Mouse (Mus musculus) intestine, embryonic 14.5 days (tissue): ENCODE data around the gene Acta1. TPM values are rescaled to one million over a fixed set of nuclear protein-coding genes. Genes with fewer than 3 reads are reported as not detected.

Source experiments
- ATAC-seq: fragments of 200-750 bp; cut with Nextera tagmentation; replicated peaks from 2 replicates; pipeline ENCODE4 v1.8.0; 2017; ENCODE audit warnings: low read depth, moderate number of reproducible peaks, moderate TSS enrichment, moderate library complexity; ENCODE audit not compliant: low FRiP score, low TSS enrichment
- DNase-seq: peaks from one replicate; pipeline ENCODE4 v3.0.0-alpha.2; 2018; ENCODE audit warnings: low spot score
- H3K27ac ChIP-seq: fragments of 300-500 bp; sonication (generic); 2 replicates; pipeline ENCODE4 v1.5.1; 2014; ENCODE audit warnings: low read depth, mild to moderate bottlenecking, control low read depth
- H3K27me3 ChIP-seq: fragments of 300-500 bp; sonication (generic); replicated peaks from 2 replicates; pipeline ENCODE4 v1.6.1; 2014; ENCODE audit warnings: low read length, control low read depth; ENCODE audit not compliant: control insufficient read depth, insufficient read depth
- H3K36me3 ChIP-seq: fragments of 300-500 bp; sonication (generic); 2 replicates; pipeline ENCODE4 v1.6.1; 2014; ENCODE audit warnings: low read length, control low read depth; ENCODE audit not compliant: control insufficient read depth, insufficient read depth
- H3K4me1 ChIP-seq: fragments of 300-500 bp; sonication (generic); replicated peaks from 2 replicates; pipeline ENCODE4 v1.6.1; 2014; ENCODE audit warnings: low read length, control low read depth, mixed read lengths; ENCODE audit not compliant: control insufficient read depth, insufficient read depth
- H3K4me2 ChIP-seq: fragments of 300-500 bp; sonication (generic); 2 replicates; pipeline ENCODE4 v1.6.1; 2014; ENCODE audit warnings: low read length
- H3K4me3 ChIP-seq: fragments of 300-500 bp; sonication (generic); 2 replicates; pipeline ENCODE4 v1.5.1; 2014; ENCODE audit warnings: low read depth, low read length, control low read depth, mixed read lengths
- H3K9ac ChIP-seq: fragments of 300-500 bp; sonication (generic); 2 replicates; pipeline ENCODE4 v1.6.1; 2014; ENCODE audit warnings: mild to moderate bottlenecking, low read length
- H3K9me3 ChIP-seq: fragments of 300-500 bp; sonication (generic); 2 replicates; pipeline ENCODE4 v1.6.1; 2016; ENCODE audit warnings: low read length, control low read depth; ENCODE audit not compliant: control insufficient read depth
- WGBS: fragments of 180-500 bp; shearing (Covaris S2); extraction: QIAGEN DNeasy Blood & Tissue Kit; methylation state at CpG from one replicate; pipeline ENCODE4 v1.1.7; 2014; 5-methylcytosine and 5-hydroxymethylcytosine counted together
- polyA plus RNA-seq: library from polyadenylated mRNA; unstranded; fragments of >200 nt; fragmentation: Nextera tagmentation; extraction: Ambion mirVana; gene quantifications from 2 replicates; pipeline ENCODE4 v1.2.1, GENCODE M21; 2014

The Acta1 gene
- polyA plus RNA-seq: 1.3 and 1.5 TPM in 2 replicates

DNA sequence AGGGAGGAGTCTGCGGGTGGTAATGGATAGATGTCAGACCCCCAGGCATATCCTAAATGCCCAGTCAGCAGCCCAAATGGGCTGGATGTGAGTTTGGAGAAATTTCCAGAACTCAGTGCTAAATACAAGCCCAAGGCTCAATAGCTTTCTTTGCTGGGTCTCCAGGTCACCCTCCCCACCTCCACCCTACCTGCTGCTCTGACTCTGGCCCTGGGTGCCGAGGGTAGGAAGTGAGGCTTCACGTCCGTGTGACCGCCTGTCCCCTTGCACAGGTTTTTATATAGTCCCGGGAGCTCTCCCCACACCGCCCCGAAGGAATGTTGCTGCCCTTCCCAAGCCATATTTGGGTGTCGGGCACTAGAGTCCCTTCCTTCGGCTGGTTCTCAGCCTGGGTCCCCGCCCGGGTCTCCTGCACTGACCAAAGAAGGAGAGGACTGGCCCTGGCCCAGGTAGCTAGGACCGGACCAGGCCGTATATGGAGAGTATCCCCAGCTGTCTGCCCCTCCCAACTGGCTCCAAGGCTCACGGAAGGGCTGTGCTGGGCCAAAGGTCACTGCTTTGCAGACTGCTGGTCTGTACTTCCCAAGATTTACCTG is at the start of gene Acta1:
Gene Acta1, minus strand, starts transcription at position 250 of the 596 bp plus-strand sequence.
- peaks cover 71% of the 10 kb centered on the region for H3K27me3 ChIP-seq

DNA sequence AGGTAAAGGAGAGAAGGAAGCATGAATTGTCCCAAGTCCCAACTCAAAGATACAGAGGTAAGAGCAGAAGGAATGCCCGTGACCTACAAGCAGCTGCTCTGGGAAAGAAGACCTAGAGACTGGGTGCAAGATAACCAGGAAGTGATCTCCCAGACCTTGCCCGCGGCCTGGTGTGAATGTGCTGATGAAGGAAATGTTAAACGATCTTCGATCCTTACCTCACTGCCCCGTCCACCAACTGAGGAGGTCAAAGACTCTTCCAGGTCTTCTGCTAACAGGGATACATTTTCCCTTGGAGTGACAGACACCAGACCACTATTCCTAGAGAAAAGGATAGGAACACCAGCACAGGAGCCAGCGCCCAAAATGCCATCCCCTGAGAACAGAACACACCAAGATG is 34.5 kb upstream of the Acta1 start:
- no peak overlapping the region for H3K4me3 ChIP-seq
- no peak overlapping the region for H3K9ac ChIP-seq
- H3K9me3 ChIP-seq: no peaks in the 10 kb centered on the region
- DNase-seq (no peak), ATAC-seq (no peak)
- no peak overlapping the region for H3K4me2 ChIP-seq
- H3K36me3 ChIP-seq: peaks cover 86% of the 10 kb centered on the region
- no peak overlapping the region for H3K27ac ChIP-seq
- H3K27me3 ChIP-seq: no peaks in the 10 kb centered on the region
- H3K4me1 ChIP-seq: no peaks in the 10 kb centered on the region
- 89% methylated on average over 7 of the region's 7 CpGs for whole genome bisulfite sequencing

More for the DNA sequence above, at the start of gene Acta1:
- no peak within 1 kb of the TSS for H3K27ac ChIP-seq
- no peak for ATAC-seq
- H3K9me3 ChIP-seq: no peaks in the 10 kb centered on the region
- no peak for DNase-seq
- no peak within 1 kb of the TSS for H3K4me2 ChIP-seq
- no peak within 1 kb of the TSS for H3K4me3 ChIP-seq
- 0 out of 2 replicates have a peak, but pooled peaks cover 6% of the 10 kb centered on the region for H3K4me1 ChIP-seq
- H3K36me3 ChIP-seq: peaks cover 9% of the 10 kb centered on the region; the same call in 1 of the 2 replicates
- WGBS: 13% methylated on average over 15 of the region's 15 CpGs
- no peak within 1 kb of the TSS for H3K9ac ChIP-seq

DNA sequence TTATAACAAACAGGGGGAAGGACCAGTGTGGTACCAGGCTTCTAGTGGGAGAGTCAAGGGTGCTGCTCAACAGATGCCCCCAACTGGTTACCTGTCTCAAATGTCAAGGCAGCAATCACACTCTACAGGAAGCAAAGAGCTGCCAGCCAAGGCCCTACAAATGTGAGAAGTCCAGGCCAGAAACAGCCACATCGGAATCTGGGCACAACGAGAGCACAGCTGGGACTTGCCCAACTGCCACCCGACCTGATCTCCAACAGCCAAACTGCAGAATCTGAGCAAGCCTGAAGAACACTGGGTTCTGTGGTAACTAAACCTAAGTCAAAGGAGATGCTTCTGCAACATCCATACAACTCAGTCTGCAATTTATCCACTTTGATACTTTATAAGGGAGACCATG is 31.1 kb upstream of the Acta1 start:
- DNase-seq (no peak), ATAC-seq (no peak)
- no peak overlapping the region for H3K9ac ChIP-seq
- 96% methylated on average over 3 of the region's 3 CpGs for WGBS
- no peaks in the 10 kb centered on the region for H3K9me3 ChIP-seq
- H3K4me3 ChIP-seq: no peak overlapping the region
- H3K36me3 ChIP-seq: peaks cover 89% of the 10 kb centered on the region
- no peaks in the 10 kb centered on the region for H3K4me1 ChIP-seq
- no peak overlapping the region for H3K27ac ChIP-seq
- no peak overlapping the region for H3K4me2 ChIP-seq
- H3K27me3 ChIP-seq: no peaks in the 10 kb centered on the region

DNA sequence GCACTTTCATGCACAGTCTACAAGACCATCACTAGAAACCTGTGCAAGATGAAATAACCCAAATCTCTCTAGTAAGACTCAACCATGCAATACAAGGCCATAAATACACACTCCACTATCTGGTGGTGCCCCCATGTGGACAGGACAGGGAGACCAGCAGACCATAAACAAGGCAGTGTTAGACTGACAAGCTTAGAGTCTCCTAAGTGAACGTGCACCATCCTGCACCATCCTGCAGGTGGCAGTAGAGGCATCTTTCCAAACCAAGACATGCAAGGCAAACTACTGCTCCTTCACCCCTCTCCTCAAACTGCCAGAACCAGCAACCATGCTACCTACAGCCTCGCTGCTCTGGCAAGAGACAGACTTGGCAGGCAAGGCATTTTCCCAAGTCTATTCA is 30.2 kb upstream of the Acta1 start:
- H3K9me3 ChIP-seq: no peaks in the 10 kb centered on the region
- 14% methylated on average over 2 of the region's 2 CpGs for WGBS
- no peak overlapping the region for H3K4me3 ChIP-seq
- H3K27me3 ChIP-seq: no peaks in the 10 kb centered on the region
- H3K36me3 ChIP-seq: peaks cover 89% of the 10 kb centered on the region
- ATAC-seq (no peak; the same call in 1 of the 2 replicates), DNase-seq (peak; percentile 85)
- no peak overlapping the region for H3K4me2 ChIP-seq
- H3K9ac ChIP-seq: no peak overlapping the region
- H3K4me1 ChIP-seq: no peaks in the 10 kb centered on the region
- no peak overlapping the region for H3K27ac ChIP-seq

DNA sequence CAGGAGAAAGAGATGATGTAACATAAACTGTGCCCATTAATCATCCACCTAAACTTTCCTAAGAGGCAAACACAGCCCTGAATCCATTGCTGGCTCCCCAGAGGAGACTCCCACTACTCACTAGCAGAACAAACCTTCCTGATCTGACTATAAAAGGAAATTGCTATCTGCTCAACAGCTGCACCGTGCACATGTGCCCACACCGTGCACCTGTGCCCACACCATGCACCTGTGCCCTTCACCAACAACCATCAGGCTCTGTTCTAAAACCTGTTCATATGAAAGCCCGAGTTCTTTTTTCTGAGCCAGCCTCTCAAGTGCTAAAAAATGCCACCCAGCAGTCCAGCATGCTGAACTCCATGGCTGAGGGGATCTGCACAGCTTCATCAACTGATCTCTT is 20.1 kb upstream of the Acta1 start:
- no peaks in the 10 kb centered on the region for H3K9me3 ChIP-seq
- WGBS: 94% methylated on average over 3 of the region's 3 CpGs
- peaks cover 94% of the 10 kb centered on the region for H3K36me3 ChIP-seq

DNA sequence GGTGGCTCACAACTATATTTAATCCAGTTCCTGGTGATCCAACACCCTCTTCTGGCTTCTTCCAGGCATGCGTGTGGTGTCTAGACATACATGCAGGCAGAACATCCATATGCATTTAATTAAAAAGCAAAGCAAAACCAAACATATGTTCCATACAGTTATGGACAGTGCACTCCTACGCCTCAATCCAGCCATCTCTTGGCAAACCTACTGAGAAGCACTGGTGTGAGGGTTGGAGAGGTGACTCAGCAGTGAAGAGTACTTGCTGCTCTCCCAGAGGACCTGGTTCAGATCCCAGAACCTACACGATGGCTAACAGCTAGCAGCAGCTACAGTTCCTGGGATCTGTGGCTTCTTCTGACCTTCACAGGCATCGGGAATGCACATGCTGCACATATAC is 17.7 kb upstream of the Acta1 start:
- Histone ChIP-seq H3K27me3 (no peaks in the 10 kb centered on the region), H3K36me3 (peaks cover 91% of the 10 kb centered on the region), H3K4me2 (no peak overlapping the region), H3K9ac (no peak overlapping the region), H3K4me3 (no peak overlapping the region), H3K9me3 (no peaks in the 10 kb centered on the region), H3K4me1 (no peaks in the 10 kb centered on the region), H3K27ac (no peak overlapping the region)
- 94% methylated on average over 4 of the region's 4 CpGs for WGBS
- DNase-seq (no peak), ATAC-seq (no peak)

More for the DNA sequence above, 20.1 kb upstream of the Acta1 start:
- ATAC-seq (no peak), DNase-seq (no peak)
- Histone ChIP-seq H3K9ac (no peak overlapping the region), H3K27me3 (no peaks in the 10 kb centered on the region), H3K27ac (no peak overlapping the region), H3K4me3 (no peak overlapping the region), H3K4me2 (no peak overlapping the region), H3K4me1 (no peaks in the 10 kb centered on the region)

DNA sequence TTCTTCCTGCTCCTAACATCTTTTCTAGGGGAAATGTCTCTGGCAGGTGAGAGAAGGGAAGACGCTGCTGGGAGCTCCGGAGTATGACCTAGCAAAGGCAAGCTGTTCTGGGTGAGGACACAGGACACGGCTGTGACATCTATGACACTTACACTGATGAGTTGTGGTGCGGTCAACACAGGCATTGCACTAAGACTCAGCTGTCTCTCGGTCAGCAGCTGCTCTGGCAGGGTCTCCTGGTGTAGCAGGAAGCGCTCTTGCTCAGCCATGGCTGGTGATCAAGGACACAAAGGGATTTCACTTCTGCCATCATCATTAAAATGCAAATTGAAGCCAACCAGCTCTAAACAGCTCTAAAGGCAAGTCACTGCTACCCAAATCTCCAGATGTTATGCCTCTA is 13.1 kb upstream of the Acta1 start:
- ATAC-seq: no peak
- DNase-seq: no peak
- peaks cover 87% of the 10 kb centered on the region for H3K36me3 ChIP-seq
- 96% methylated on average over 6 of the region's 6 CpGs for WGBS
- H3K27me3 ChIP-seq: no peaks in the 10 kb centered on the region
- H3K4me1 ChIP-seq: no peaks in the 10 kb centered on the region
- no peak overlapping the region for H3K4me2 ChIP-seq
- H3K27ac ChIP-seq: no peak overlapping the region
- no peak overlapping the region for H3K9ac ChIP-seq
- no peak overlapping the region for H3K4me3 ChIP-seq
- H3K9me3 ChIP-seq: no peaks in the 10 kb centered on the region

DNA sequence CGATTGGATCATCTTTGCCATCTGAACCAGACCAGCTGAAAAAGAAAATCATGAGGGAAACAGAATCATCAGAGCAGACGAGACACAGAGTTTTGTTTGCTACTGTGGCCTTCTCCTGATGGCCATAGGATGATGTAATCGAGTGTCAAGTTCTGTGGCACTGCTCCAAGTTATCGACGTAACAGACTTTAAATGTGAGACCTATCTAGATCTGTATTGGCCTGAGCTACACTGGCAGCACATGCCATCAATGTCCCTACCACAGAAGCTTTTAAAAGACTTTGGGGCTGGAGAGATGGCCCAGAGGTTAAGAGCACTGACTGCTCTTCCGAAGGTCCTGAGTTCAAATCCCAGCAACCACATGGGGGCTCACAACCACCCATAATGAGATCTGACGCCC is 8.1 kb upstream of the Acta1 start:
- H3K27ac ChIP-seq: no peak overlapping the region
- DNase-seq (no peak), ATAC-seq (no peak)
- WGBS: 82% methylated on average over 7 of the region's 7 CpGs
- H3K4me2 ChIP-seq: no peak overlapping the region
- H3K36me3 ChIP-seq: peaks cover 80% of the 10 kb centered on the region
- H3K4me3 ChIP-seq: no peak overlapping the region
- H3K9me3 ChIP-seq: no peaks in the 10 kb centered on the region
- H3K4me1 ChIP-seq: no peaks in the 10 kb centered on the region
- no peaks in the 10 kb centered on the region for H3K27me3 ChIP-seq
- no peak overlapping the region for H3K9ac ChIP-seq

DNA sequence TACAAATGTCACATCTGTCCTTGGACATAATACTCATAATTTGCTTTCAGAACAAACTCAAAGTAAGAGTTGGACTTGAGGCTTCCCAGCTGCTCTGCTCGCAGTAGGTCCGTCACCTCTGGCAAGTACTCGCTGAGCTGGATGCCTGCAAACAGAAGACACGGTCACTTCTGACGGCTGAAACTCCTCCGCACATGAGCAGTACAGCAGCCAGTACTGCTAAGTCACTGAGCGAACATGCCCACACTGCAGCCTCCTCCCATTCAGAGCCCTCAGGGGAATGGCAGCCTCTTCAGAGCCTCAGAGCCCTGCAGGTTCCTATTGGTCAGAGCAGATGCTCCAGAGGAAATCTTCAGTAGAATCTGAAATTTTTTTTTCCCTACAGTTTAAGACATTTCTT is 4.8 kb upstream of the Acta1 start:
- DNase-seq (no peak), ATAC-seq (no peak)
- WGBS: 83% methylated on average over 7 of the region's 7 CpGs
- H3K27ac ChIP-seq: no peak overlapping the region
- peaks cover 26% of the 10 kb centered on the region for H3K27me3 ChIP-seq
- H3K9ac ChIP-seq: no peak overlapping the region
- H3K9me3 ChIP-seq: no peaks in the 10 kb centered on the region
- peaks cover 53% of the 10 kb centered on the region for H3K36me3 ChIP-seq
- no peaks in the 10 kb centered on the region for H3K4me1 ChIP-seq
- no peak overlapping the region for H3K4me3 ChIP-seq
- H3K4me2 ChIP-seq: no peak overlapping the region
